Mouse (Mus musculus) left cerebral cortex, adult 2 months (tissue): ENCODE data around the gene Cep295nl. TPM values are rescaled to one million over a fixed set of nuclear protein-coding genes. Genes with fewer than 3 reads are reported as not detected.
A peak's percentile ranks its signal among the peaks of the same experiment; 100 is the strongest.

Experiments
- DNase-seq, 2 experiments: peaks; one replicate each; pipeline ENCODE4 v3.0.0; 2021 to 2022; ENCODE audit warnings: low spot score in 2 of 2, mixed read lengths in 1 of 2; ENCODE audit errors: extremely low spot score in 1 of 2
- H3K27ac ChIP-seq: fragments of 200-600 bp; 2 replicates; pipeline ENCODE4 v1.8.1; 2022
- H3K4me3 ChIP-seq: fragments of 200-600 bp; 2 replicates; pipeline ENCODE4 v1.8.1; 2022
- CTCF ChIP-seq: fragments of 200-600 bp; IDR thresholded peaks from 2 replicates; pipeline ENCODE4 v1.8.1; 2022; ENCODE audit warnings: antibody characterized with exemption, mild to moderate bottlenecking, moderate library complexity
- intact Hi-C: fragments of 180-260 bp; cut with DNase I; formaldehyde crosslinking; loops from one replicate; pipeline ENCODE4 v1.15.1; 2025
- total RNA-seq, 2 experiments: library from RNA; stranded (reverse); gene quantifications; 2 replicates each; pipeline ENCODE4 v1.2.3; 2021

Cep295nl gene
- total RNA-seq, 2 experiments from 2014 or later = 1.5 to 1.8 TPM

GRCm38 (mm10) chr11:118369251-118369650, 27.0 kb upstream of the Cep295nl start:
- Histone ChIP-seq H3K27ac (no peak overlapping the region), H3K4me3 (no peak overlapping the region)
- TF ChIP-seq CTCF = no peak
- DNase-seq = no peak
- intact Hi-C loops = no loop called here

- H3K27ac ChIP-seq = no peak overlapping the region
- H3K4me3 ChIP-seq = no peak overlapping the region
- intact Hi-C loops = no loop called here
- peak; percentile 39 for TF ChIP-seq CTCF
- no peak for DNase-seq
These were observed 26.0 kb upstream of the Cep295nl start for GRCm38 (mm10) chr11:118368330-118368729.

- Histone ChIP-seq H3K27ac (no peak overlapping the region), H3K4me3 (no peak overlapping the region)
- no peak for TF ChIP-seq CTCF
- DNase-seq = no peak
- intact Hi-C loops = no loop called here
These were observed 24.3 kb upstream of the Cep295nl start for GRCm38 (mm10) chr11:118366559-118366958.

- intact Hi-C loops = no loop called here
- DNase-seq = no peak
- no peak overlapping the region for H3K4me3 ChIP-seq
- no peak for TF ChIP-seq CTCF
- no peak overlapping the region for H3K27ac ChIP-seq
These were observed 23.8 kb upstream of the Cep295nl start for GRCm38 (mm10) chr11:118366108-118366507.

- Histone ChIP-seq H3K27ac (no peak overlapping the region), H3K4me3 (no peak overlapping the region)
- intact Hi-C loops = no loop called here
- DNase-seq = no peak
- TF ChIP-seq CTCF = no peak
These were observed 22.9 kb upstream of the Cep295nl start for GRCm38 (mm10) chr11:118365171-118365570.

- DNase-seq = no peak
- Histone ChIP-seq H3K4me3 (no peak overlapping the region), H3K27ac (no peak overlapping the region)
- TF ChIP-seq CTCF = no peak
- intact Hi-C loops = no loop called here
These were observed 21.7 kb upstream of the Cep295nl start for GRCm38 (mm10) chr11:118364021-118364420.

- DNase-seq = no peak
These were observed 20.7 kb upstream of the Cep295nl start for GRCm38 (mm10) chr11:118362971-118363518.

GRCm38 (mm10) chr11:118362501-118362900, 20.2 kb upstream of the Cep295nl start:
- 0 out of 2 replicates have a peak overlapping the region, but pooled peaks have one; percentile 26 for H3K27ac ChIP-seq
- intact Hi-C loops = no loop called here
- no peak overlapping the region for H3K4me3 ChIP-seq
- DNase-seq = no peak
- no peak for TF ChIP-seq CTCF

More at GRCm38 (mm10) chr11:118362971-118363518, 20.7 kb upstream of the Cep295nl start:
- Histone ChIP-seq H3K27ac (peak overlapping the region; percentile 70), H3K4me3 (no peak overlapping the region)
- TF ChIP-seq CTCF = no peak
- intact Hi-C loops = no loop called here

- no peak overlapping the region for H3K4me3 ChIP-seq
- H3K27ac ChIP-seq = no peak overlapping the region
- intact Hi-C loops = no loop called here
- TF ChIP-seq CTCF = no peak
- no peak for DNase-seq
These were observed 18.6 kb upstream of the Cep295nl start for GRCm38 (mm10) chr11:118360907-118361341.

- Histone ChIP-seq H3K27ac (no peak overlapping the region), H3K4me3 (no peak overlapping the region)
- intact Hi-C loops = no loop called here
- no peak for DNase-seq
- no peak for TF ChIP-seq CTCF
These were observed 18.2 kb upstream of the Cep295nl start for GRCm38 (mm10) chr11:118360491-118360890.

GRCm38 (mm10) chr11:118355640-118356039, 13.3 kb upstream of the Cep295nl start, which contains the start of gene Timp2:
Timp2 (minus strand) TSS chr11:118355740.
- no peak for DNase-seq
- Histone ChIP-seq H3K27ac (peak within 1 kb of the TSS; percentile 89), H3K4me3 (peak within 1 kb of the TSS; percentile 71)
- intact Hi-C loops = loop anchor here (2.0 kb wide), 1 partner anchor 39 kb away; no protein-coding TSS in a partner anchor
- no peak for TF ChIP-seq CTCF

- DNase-seq = peak; percentile 88 to 89
- intact Hi-C loops = loop anchor here (2.0 kb wide), 1 partner anchor 38 kb away; no protein-coding TSS in a partner anchor
- Histone ChIP-seq H3K4me3 (peak overlapping the region; percentile 71), H3K27ac (peak overlapping the region; percentile 89)
- TF ChIP-seq CTCF = peak; percentile 80
These were observed 12.9 kb upstream of the Cep295nl start for GRCm38 (mm10) chr11:118355205-118355604.
